Mouse (Mus musculus): ENCODE measurements around the gene Zfp488. TPM values are rescaled to one million over a fixed set of nuclear protein-coding genes. Genes with fewer than 3 reads are reported as not detected.
A peak's percentile ranks its signal among the peaks of the same experiment; 100 is the strongest.

Gene Zfp488
- total RNA-seq, 2 experiments from 2014 or later: not detected

GRCm38 (mm10) chr14:33952233-33952981 lies 26.2 kb downstream of the Zfp488 start:
- intact Hi-C loops (cut with DNase I): no loop called here
- no peak for DNase-seq

- intact Hi-C loops (cut with DNase I): no loop called here
- DNase-seq: no peak
Observed at GRCm38 (mm10) chr14:33946125-33946524, 32.4 kb downstream of the Zfp488 start.

- intact Hi-C loops (cut with DNase I): no loop called here
- no peak for DNase-seq
Observed at GRCm38 (mm10) chr14:33942222-33942621, 36.3 kb downstream of the Zfp488 start.

- intact Hi-C loops (cut with DNase I): no loop called here
- DNase-seq: no peak
Observed at GRCm38 (mm10) chr14:33940739-33941138, 37.8 kb downstream of the Zfp488 start, which contains the start of gene Gdf2. Gdf2 (plus strand) TSS chr14:33941039.

GRCm38 (mm10) chr14:33939117-33939516 lies 39.4 kb downstream of the Zfp488 start:
- DNase-seq: peak; percentile 64 to 76
- intact Hi-C loops (cut with DNase I): loop anchor here (1.0 kb wide), 1 partner anchor 264 kb away; no protein-coding TSS in a partner anchor

GRCm38 (mm10) chr14:33933778-33934317 lies 44.7 kb downstream of the Zfp488 start:
- intact Hi-C loops (cut with DNase I): loop anchor here (1.0 to 2.0 kb wide), 3 partner anchors 239 to 301 kb away; no protein-coding TSS in a partner anchor

GRCm38 (mm10) chr14:33932935-33933703 lies 45.4 kb downstream of the Zfp488 start:
- peak; percentile 75 to 82 for DNase-seq
- intact Hi-C loops (cut with DNase I): loop anchor here (1.0 to 2.0 kb wide), 2 partner anchors 238 to 260 kb away; no protein-coding TSS in a partner anchor

More at GRCm38 (mm10) chr14:33933778-33934317, 44.7 kb downstream of the Zfp488 start:
- DNase-seq: peak; percentile 59 to 68

- DNase-seq: no peak
- intact Hi-C loops (cut with DNase I): loop anchor here (2.0 kb wide), 1 partner anchor 259 kb away; no protein-coding TSS in a partner anchor
Observed at GRCm38 (mm10) chr14:33931853-33932252, 46.7 kb downstream of the Zfp488 start.

- intact Hi-C loops (cut with DNase I): no loop called here
- DNase-seq: peak; percentile 43 to 53
Observed at GRCm38 (mm10) chr14:33923168-33924070, 55.1 kb downstream of the Zfp488 start, which contains the start of gene Gdf10. Gdf10 (plus strand) TSS chr14:33923587.

- intact Hi-C loops (cut with DNase I): no loop called here
Observed at GRCm38 (mm10) chr14:33922771-33923167, 55.8 kb downstream of the Zfp488 start.

GRCm38 (mm10) chr14:33920727-33921559 lies 57.6 kb downstream of the Zfp488 start:
- no peak for DNase-seq
- intact Hi-C loops (cut with DNase I): no loop called here

More at GRCm38 (mm10) chr14:33922771-33923167, 55.8 kb downstream of the Zfp488 start:
- no peak for DNase-seq

Other genes starting within 250 kb of the Zfp488 start
- 1 to 10 TPM; 2.6 to 3.9 TPM for gene Gdf10, start 55.2 kb downstream of the Zfp488 start, total RNA-seq (2021)
- under 1 TPM; 0.17 to 0.20 TPM for gene Gdf2, start 37.7 kb downstream of the Zfp488 start, total RNA-seq (2021)
- not detected for gene Rbp3, start 24.8 kb downstream of the Zfp488 start, total RNA-seq (2021)
- gene Gm30083, start 36.4 kb upstream of the Zfp488 start, total RNA-seq (2021): not detected
- gene Gm5460, start 38.0 kb upstream of the Zfp488 start, total RNA-seq (2021): not detected
- not detected for gene Antxrl, start 73.9 kb upstream of the Zfp488 start, total RNA-seq (2021)
- gene Anxa8, start 107.2 kb upstream of the Zfp488 start, total RNA-seq (2021): 1 to 10 TPM; 4.3 to 5.2 TPM
- gene A630023A22Rik, start 124.0 kb upstream of the Zfp488 start, total RNA-seq (2021): not detected
- under 1 TPM; 0.07 to 0.24 TPM for gene Npy4r, start 173.7 kb upstream of the Zfp488 start, total RNA-seq (2021)
- under 1 TPM; 0.07 TPM for gene Gprin2, start 222.9 kb upstream of the Zfp488 start, total RNA-seq (2021)
- gene Syt15, start 240.8 kb upstream of the Zfp488 start, total RNA-seq (2021): 1 to 10 TPM in 1 of 2 experiments, under 1 TPM in 1; 0.63 to 1.2 TPM

All from heart, postnatal 14 days (tissue).